Mouse (Mus musculus): ENCODE measurements at regions not wholly inside any gene's neighbourhood (a gene's known extent, or its start where the extent isn't known, plus 50 kb on each side); places are given as distances from the start of the nearest gene placed in this dataset.

- H3K4me3 ChIP-seq: no peak overlapping the region
- H3K27me3 ChIP-seq (ENCODE audit: low read depth, poor library complexity, severe bottlenecking): no peaks in the 10 kb centered on the region
- H3K4me1 ChIP-seq: peaks cover 6% of the 10 kb centered on the region
- WGBS: 58% methylated on average over 4 of the region's 4 CpGs
- no peaks in the 10 kb centered on the region for H3K9me3 ChIP-seq (replicated peaks)
- H3K27ac ChIP-seq (replicated peaks): no peak overlapping the region
- DNase-seq (ENCODE audit: low spot score): no peak
- no peaks in the 10 kb centered on the region for H3K36me3 ChIP-seq
Measured at GRCm38 (mm10) chr5:12293685-12294084, 89.5 kb upstream of the Sema3d start.

GRCm38 (mm10) chr5:12297331-12297730 lies 85.9 kb upstream of the Sema3d start:
- 81% methylated on average over 2 of the region's 2 CpGs for WGBS
- no peak overlapping the region for H3K27ac ChIP-seq (replicated peaks)
- H3K9me3 ChIP-seq (replicated peaks): no peaks in the 10 kb centered on the region
- peaks cover 6% of the 10 kb centered on the region for H3K4me1 ChIP-seq
- DNase-seq (ENCODE audit: low spot score): no peak
- H3K36me3 ChIP-seq: no peaks in the 10 kb centered on the region
- no peak overlapping the region for H3K4me3 ChIP-seq
- H3K27me3 ChIP-seq (ENCODE audit: low read depth, poor library complexity, severe bottlenecking): no peaks in the 10 kb centered on the region

- no peaks in the 10 kb centered on the region for H3K4me1 ChIP-seq
- DNase-seq (ENCODE audit: low spot score): no peak
- H3K27me3 ChIP-seq (ENCODE audit: low read depth, poor library complexity, severe bottlenecking): no peaks in the 10 kb centered on the region
- H3K27ac ChIP-seq (replicated peaks): no peak overlapping the region
- no peaks in the 10 kb centered on the region for H3K36me3 ChIP-seq
- WGBS: 56% methylated on average over 4 of the region's 4 CpGs
- H3K9me3 ChIP-seq (replicated peaks): no peaks in the 10 kb centered on the region
- H3K4me3 ChIP-seq: no peak overlapping the region
Measured at GRCm38 (mm10) chr5:12301833-12302808, 81.1 kb upstream of the Sema3d start.

GRCm38 (mm10) chr5:12309408-12309807 lies 73.8 kb upstream of the Sema3d start:
- no peak overlapping the region for H3K27ac ChIP-seq (replicated peaks)
- no peaks in the 10 kb centered on the region for H3K4me1 ChIP-seq
- H3K36me3 ChIP-seq: no peaks in the 10 kb centered on the region
- DNase-seq (ENCODE audit: low spot score): no peak
- no peak overlapping the region for H3K4me3 ChIP-seq
- no peaks in the 10 kb centered on the region for H3K9me3 ChIP-seq (replicated peaks)
- H3K27me3 ChIP-seq (ENCODE audit: low read depth, poor library complexity, severe bottlenecking): no peaks in the 10 kb centered on the region

- no peaks in the 10 kb centered on the region for H3K36me3 ChIP-seq
- H3K27me3 ChIP-seq (ENCODE audit: low read depth, poor library complexity, severe bottlenecking): no peaks in the 10 kb centered on the region
- H3K4me1 ChIP-seq: no peaks in the 10 kb centered on the region
- DNase-seq (ENCODE audit: low spot score): no peak
- no peaks in the 10 kb centered on the region for H3K9me3 ChIP-seq (replicated peaks)
- no peak overlapping the region for H3K27ac ChIP-seq (replicated peaks)
- WGBS: 89% methylated on average over 4 of the region's 4 CpGs
- no peak overlapping the region for H3K4me3 ChIP-seq
Measured at GRCm38 (mm10) chr5:12332648-12333305, 50.4 kb upstream of the Sema3d start.
